Mouse (Mus musculus): ENCODE results near the gene Nmu.

Nmu gene

DNA sequence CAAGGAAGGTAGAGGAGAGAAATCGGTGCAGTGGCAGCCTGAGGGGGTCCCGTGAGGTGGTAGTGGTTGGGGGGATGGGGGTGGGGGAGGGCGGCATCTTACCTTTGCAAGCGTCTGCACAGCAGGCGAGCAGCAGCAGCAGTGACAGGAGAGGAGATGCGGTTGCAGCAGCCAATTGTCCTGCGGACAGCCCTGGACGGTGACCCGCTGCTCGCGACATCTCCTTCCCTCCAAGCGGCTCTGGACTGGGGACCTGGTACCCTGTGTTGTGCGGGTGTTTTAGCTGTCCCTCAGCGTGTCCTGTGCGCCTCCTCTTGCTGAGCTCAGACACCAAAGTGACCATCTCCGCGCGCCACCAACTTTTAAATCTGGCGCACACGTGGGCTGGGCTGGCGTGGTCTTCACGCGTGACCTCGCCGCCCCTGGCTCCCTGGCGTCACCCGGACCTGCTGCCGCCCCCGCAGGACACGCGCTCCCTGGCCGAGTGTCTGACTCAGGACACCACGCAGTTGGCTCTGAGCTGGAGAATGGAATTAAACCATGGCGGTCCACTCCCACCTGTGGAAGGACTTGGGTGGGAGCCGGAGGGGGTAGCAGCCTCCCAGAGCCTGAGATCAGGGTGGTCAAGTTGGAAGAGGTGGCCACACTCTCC lies at the start of gene Nmu:
Gene Nmu (minus strand): TSS at position 336 of the 652 bp plus-strand sequence.
- no peak for DNase-seq

GRCm38 (mm10) chr5:76411697-76412096 lies 48.1 kb upstream of the Nmu start:
- peak; percentile 12 for DNase-seq

GRCm38 (mm10) chr5:76394382-76394781 lies 30.8 kb upstream of the Nmu start:
- DNase-seq = no peak

- no peak for DNase-seq
These were observed 25.6 kb upstream of the Nmu start for GRCm38 (mm10) chr5:76389041-76389795.

- DNase-seq = no peak
These were observed 24.9 kb upstream of the Nmu start for GRCm38 (mm10) chr5:76388474-76388873.

- DNase-seq = no peak
These were observed 20.1 kb upstream of the Nmu start for GRCm38 (mm10) chr5:76383673-76384072.

- no peak for DNase-seq
These were observed 18.2 kb upstream of the Nmu start for GRCm38 (mm10) chr5:76381836-76382235.

- DNase-seq = no peak
These were observed 15.6 kb upstream of the Nmu start for GRCm38 (mm10) chr5:76379216-76379615.

GRCm38 (mm10) chr5:76369215-76369840 lies 5.7 kb upstream of the Nmu start:
- DNase-seq = no peak

DNA sequence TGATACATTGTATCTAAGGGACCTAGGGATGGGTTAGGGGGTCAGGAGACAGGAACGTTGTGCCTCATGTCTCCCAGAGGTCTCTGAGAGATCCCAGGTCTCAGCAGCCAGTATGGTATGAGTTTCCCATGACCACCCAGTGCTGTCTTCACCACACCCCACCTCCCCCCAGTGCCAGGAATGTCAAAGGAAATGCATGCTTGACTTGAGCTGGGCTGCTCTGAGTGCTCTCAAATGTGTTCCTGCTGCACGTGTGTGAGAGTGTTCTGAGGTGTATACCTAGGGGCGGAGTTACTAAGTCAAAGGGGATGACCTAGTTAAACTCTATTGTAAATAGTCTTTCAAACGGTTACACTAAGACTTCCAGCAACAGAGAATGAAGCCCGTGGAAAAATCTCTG lies 1.8 kb upstream of the Nmu start:
- DNase-seq = no peak

GRCm38 (mm10) chr5:76360786-76361185 lies 2.8 kb downstream of the Nmu start:
- DNase-seq = no peak

- no peak for DNase-seq
These were observed 3.5 kb downstream of the Nmu start for GRCm38 (mm10) chr5:76360057-76360456.

GRCm38 (mm10) chr5:76351953-76352611 lies 11.5 kb downstream of the Nmu start:
- DNase-seq = no peak

DNA sequence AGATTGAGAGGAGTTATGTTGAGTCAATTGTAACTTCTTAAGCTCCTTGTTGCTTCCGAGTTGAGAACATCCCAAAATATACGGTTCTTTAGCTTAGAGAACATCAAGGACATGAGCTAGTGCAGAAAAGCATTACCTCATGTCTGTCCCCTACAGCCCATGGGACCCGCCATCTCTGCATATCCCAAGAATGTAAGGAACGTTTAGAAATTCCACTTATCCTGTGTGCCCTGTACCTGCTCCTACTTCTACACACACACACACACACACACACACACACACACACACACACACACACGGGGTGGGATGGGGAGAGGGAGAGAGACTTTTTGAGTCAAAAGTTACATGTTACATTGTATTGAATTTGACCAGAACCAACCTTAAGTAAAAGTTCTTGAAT lies 12.1 kb downstream of the Nmu start:
- DNase-seq = no peak

DNA sequence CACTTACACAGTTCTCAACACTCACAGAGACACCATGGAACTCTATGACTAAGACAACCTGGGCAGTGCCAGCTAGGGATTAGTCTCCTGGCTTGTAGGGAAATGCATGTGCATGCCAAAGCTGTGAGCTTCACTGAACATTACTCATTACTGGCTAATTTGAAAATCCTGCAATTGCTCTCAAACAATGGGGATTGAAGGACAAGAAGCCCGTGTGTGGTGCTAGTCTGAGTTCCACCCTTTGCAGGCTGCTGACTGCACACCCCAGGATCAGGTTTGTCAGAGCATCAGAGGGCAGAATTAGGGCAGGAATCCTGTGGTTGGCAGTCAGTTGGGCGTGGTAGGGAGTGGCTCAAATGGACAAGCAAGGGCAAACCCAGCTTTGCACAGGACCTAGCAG lies 17.5 kb downstream of the Nmu start:
- DNase-seq = no peak

DNA sequence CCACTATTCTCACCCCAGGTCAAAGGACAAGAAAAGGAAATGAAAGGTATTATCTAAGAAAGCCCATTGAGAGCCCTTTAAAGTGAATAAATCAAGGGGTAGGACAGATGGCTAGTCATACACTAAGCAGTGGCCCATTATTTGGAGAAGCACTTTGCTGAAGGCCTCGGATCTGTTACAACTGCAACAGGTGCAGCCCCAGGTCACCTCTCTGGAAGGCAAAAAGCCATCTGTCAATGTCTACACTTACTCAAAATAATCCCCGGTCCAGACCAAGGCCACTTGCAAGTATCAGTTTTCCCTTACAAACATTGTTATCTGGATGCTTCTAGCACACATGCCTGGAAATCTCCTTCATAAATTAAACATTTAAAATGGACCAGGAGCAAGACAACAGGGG lies 22.7 kb downstream of the Nmu start:
- DNase-seq = no peak

- no peak for DNase-seq
These were observed 26.5 kb downstream of the Nmu start for GRCm38 (mm10) chr5:76337100-76337499.

GRCm38 (mm10) chr5:76333833-76334232 lies 29.8 kb downstream of the Nmu start:
- no peak for DNase-seq

DNA sequence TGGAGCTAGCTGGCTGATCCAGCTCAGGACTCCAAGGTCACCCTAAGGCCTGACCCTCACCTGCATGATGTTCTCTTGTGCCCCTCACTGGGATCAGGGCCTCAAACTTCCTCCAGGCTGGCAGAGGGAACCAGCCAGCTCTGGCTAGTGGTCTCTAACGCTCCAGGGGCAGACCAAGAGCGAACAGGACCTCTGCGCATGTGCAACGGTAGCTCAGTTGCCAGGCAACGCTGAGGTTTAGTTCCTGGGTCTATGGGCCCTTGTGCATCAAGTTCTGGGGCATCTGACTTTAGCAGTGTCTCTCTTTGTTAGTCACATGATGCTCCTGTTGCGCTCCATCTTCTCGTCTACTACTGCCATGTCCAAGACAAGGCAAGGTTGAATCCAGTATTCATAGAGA lies 32.6 kb downstream of the Nmu start, which contains the start of gene Pdcl2:
Gene Pdcl2 (minus strand): TSS at position 204 of the 400 bp plus-strand sequence.
- no peak for DNase-seq

GRCm38 (mm10) chr5:76327296-76327695 lies 36.3 kb downstream of the Nmu start:
- DNase-seq = no peak

GRCm38 (mm10) chr5:76325113-76325512 lies 38.5 kb downstream of the Nmu start:
- no peak for DNase-seq

DNA sequence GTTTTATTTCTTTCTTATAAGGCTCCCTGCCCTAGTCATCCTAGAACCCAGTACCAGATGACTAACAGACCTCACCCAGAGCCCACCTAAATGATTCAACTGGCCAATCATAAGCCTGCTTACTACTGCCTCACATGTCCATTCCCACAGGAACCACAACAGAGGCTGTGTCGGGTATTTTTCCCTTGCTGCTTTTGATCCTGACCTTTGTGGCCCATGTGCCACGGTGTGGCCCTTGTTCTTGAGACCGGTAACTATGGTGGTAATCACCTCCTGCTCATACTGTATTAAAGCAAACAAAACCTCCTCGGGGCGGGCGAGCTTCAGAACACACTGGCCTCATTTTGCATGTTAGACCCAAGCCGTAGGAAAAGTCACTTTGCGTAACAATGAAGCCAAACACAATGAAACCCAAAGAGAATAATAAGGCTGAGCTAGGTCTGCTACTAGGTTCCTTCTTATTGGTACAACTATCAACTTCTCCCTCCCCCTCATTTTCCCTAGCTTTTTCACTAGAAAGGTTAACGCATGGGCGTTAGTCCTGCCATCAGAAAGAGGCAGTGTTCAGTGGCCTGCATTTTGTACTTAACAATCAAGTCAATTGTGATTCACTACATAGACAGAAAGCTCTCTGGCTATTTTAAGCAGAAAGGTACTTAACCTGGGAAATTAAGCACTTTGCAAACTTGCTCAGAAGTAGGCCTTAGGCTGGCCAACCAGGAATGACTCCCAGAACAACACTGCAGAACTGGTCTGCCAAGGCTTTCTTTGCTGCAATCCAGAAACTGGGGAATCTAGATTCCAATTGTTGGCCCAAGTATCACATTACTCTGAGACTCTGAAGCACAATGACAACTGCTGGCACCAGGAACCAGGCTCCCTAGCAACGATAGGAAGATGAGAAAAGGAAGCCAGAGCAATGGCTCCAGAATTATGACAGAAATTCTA lies 42.1 kb downstream of the Nmu start:
- no peak for DNase-seq
